Mouse (Mus musculus): ENCODE results near the gene A930017K11Rik. TPM values are rescaled to one million over a fixed set of nuclear protein-coding genes. Genes with fewer than 3 reads are reported as not detected.

The A930017K11Rik gene
- polyA plus RNA-seq, 1 experiment from 2014 or later = 0.18 TPM

GRCm38 (mm10) chr17:25954671-25955070 lies 2.3 kb upstream of the A930017K11Rik start:
- Histone ChIP-seq H3K4me1 (ENCODE audit: control insufficient read depth, insufficient read depth, low read length) (no peaks in the 10 kb centered on the region; the same call in 1 of the 2 replicates), H3K4me3 (ENCODE audit: low read depth, low read length) (no peak overlapping the region), H3K9me3 (replicated peaks; ENCODE audit: control insufficient read depth, low read length) (no peaks in the 10 kb centered on the region), H3K4me2 (ENCODE audit: low read length) (no peak overlapping the region), H3K27ac (ENCODE audit: low read depth, low read length) (no peak overlapping the region), H3K27me3 (replicated peaks; ENCODE audit: control insufficient read depth, insufficient read depth, low read length) (peaks cover 35% of the 10 kb centered on the region), H3K9ac (ENCODE audit: low read length) (no peak overlapping the region), H3K36me3 (ENCODE audit: control insufficient read depth, insufficient read depth, low read length) (peaks cover 24% of the 10 kb centered on the region)
- no peak for ATAC-seq
- 100% methylated on average over 1 of the region's 2 CpGs for WGBS
- no peak for DNase-seq (ENCODE audit: low spot score)

- no peaks in the 10 kb centered on the region; the same call in 1 of the 2 replicates for H3K4me1 ChIP-seq (ENCODE audit: control insufficient read depth, insufficient read depth, low read length)
- H3K36me3 ChIP-seq (ENCODE audit: control insufficient read depth, insufficient read depth, low read length) = peaks cover 9% of the 10 kb centered on the region; the same call in 1 of the 2 replicates
- no peaks in the 10 kb centered on the region for H3K9me3 ChIP-seq (replicated peaks; ENCODE audit: control insufficient read depth, low read length)
- H3K4me3 ChIP-seq (ENCODE audit: low read depth, low read length) = no peak overlapping the region
- H3K27me3 ChIP-seq (replicated peaks; ENCODE audit: control insufficient read depth, insufficient read depth, low read length) = peaks cover 35% of the 10 kb centered on the region
- H3K4me2 ChIP-seq (ENCODE audit: low read length) = no peak overlapping the region
- no peak overlapping the region for H3K27ac ChIP-seq (ENCODE audit: low read depth, low read length)
- ATAC-seq (no peak), DNase-seq (ENCODE audit: low spot score) (no peak)
- 80% methylated on average over 5 of the region's 5 CpGs for WGBS
- no peak overlapping the region for H3K9ac ChIP-seq (ENCODE audit: low read length)
Measured at GRCm38 (mm10) chr17:25953161-25953560, 796 bp upstream of the A930017K11Rik start.

GRCm38 (mm10) chr17:25951225-25951802 lies 1.1 kb downstream of the A930017K11Rik start:
- no peak for ATAC-seq
- H3K4me3 ChIP-seq (ENCODE audit: low read depth, low read length) = peak overlapping the region; percentile 21
- H3K36me3 ChIP-seq (ENCODE audit: control insufficient read depth, insufficient read depth, low read length) = no peaks in the 10 kb centered on the region
- H3K27ac ChIP-seq (ENCODE audit: low read depth, low read length) = no peak overlapping the region
- peak overlapping the region; percentile 46 for H3K4me2 ChIP-seq (ENCODE audit: low read length)
- no peaks in the 10 kb centered on the region for H3K9me3 ChIP-seq (replicated peaks; ENCODE audit: control insufficient read depth, low read length)
- DNase-seq (ENCODE audit: low spot score) = no peak
- WGBS = under 1% methylated on average over 33 of the region's 33 CpGs
- H3K4me1 ChIP-seq (ENCODE audit: control insufficient read depth, insufficient read depth, low read length) = no peaks in the 10 kb centered on the region; the same call in 1 of the 2 replicates
- no peak overlapping the region for H3K9ac ChIP-seq (ENCODE audit: low read length)
- H3K27me3 ChIP-seq (replicated peaks; ENCODE audit: control insufficient read depth, insufficient read depth, low read length) = peaks cover 35% of the 10 kb centered on the region

- WGBS = 23% methylated on average over 3 of the region's 3 CpGs
- H3K27ac ChIP-seq (ENCODE audit: low read depth, low read length) = no peak overlapping the region
- no peak for ATAC-seq
- H3K36me3 ChIP-seq (ENCODE audit: control insufficient read depth, insufficient read depth, low read length) = no peaks in the 10 kb centered on the region
- H3K4me3 ChIP-seq (ENCODE audit: low read depth, low read length) = no peak overlapping the region
- no peak overlapping the region for H3K4me2 ChIP-seq (ENCODE audit: low read length)
- no peaks in the 10 kb centered on the region for H3K9me3 ChIP-seq (replicated peaks; ENCODE audit: control insufficient read depth, low read length)
- peaks cover 35% of the 10 kb centered on the region for H3K27me3 ChIP-seq (replicated peaks; ENCODE audit: control insufficient read depth, insufficient read depth, low read length)
- DNase-seq (ENCODE audit: low spot score) = no peak
- H3K4me1 ChIP-seq (ENCODE audit: control insufficient read depth, insufficient read depth, low read length) = no peaks in the 10 kb centered on the region; the same call in 1 of the 2 replicates
- no peak overlapping the region for H3K9ac ChIP-seq (ENCODE audit: low read length)
Measured at GRCm38 (mm10) chr17:25950706-25951105, 1.7 kb downstream of the A930017K11Rik start.

- WGBS = 82% methylated on average over 5 of the region's 5 CpGs
- no peak overlapping the region for H3K4me3 ChIP-seq (ENCODE audit: low read depth, low read length)
- peaks cover 35% of the 10 kb centered on the region for H3K27me3 ChIP-seq (replicated peaks; ENCODE audit: control insufficient read depth, insufficient read depth, low read length)
- no peaks in the 10 kb centered on the region for H3K9me3 ChIP-seq (replicated peaks; ENCODE audit: control insufficient read depth, low read length)
- no peak overlapping the region for H3K4me2 ChIP-seq (ENCODE audit: low read length)
- no peak for DNase-seq (ENCODE audit: low spot score)
- H3K4me1 ChIP-seq (ENCODE audit: control insufficient read depth, insufficient read depth, low read length) = no peaks in the 10 kb centered on the region; the same call in 1 of the 2 replicates
- no peak for ATAC-seq
- no peak overlapping the region for H3K27ac ChIP-seq (ENCODE audit: low read depth, low read length)
- H3K36me3 ChIP-seq (ENCODE audit: control insufficient read depth, insufficient read depth, low read length) = no peaks in the 10 kb centered on the region
- no peak overlapping the region for H3K9ac ChIP-seq (ENCODE audit: low read length)
Measured at GRCm38 (mm10) chr17:25949981-25950380, 2.4 kb downstream of the A930017K11Rik start.

- DNase-seq (ENCODE audit: low spot score) = no peak
- 79% methylated on average over 8 of the region's 8 CpGs for WGBS
Measured at GRCm38 (mm10) chr17:25948051-25948450, 4.3 kb downstream of the A930017K11Rik start.

GRCm38 (mm10) chr17:25947576-25947975 lies 4.8 kb downstream of the A930017K11Rik start:
- Histone ChIP-seq H3K4me2 (ENCODE audit: low read length) (no peak overlapping the region), H3K36me3 (ENCODE audit: control insufficient read depth, insufficient read depth, low read length) (no peaks in the 10 kb centered on the region), H3K4me3 (ENCODE audit: low read depth, low read length) (no peak overlapping the region), H3K9ac (ENCODE audit: low read length) (no peak overlapping the region), H3K27ac (ENCODE audit: low read depth, low read length) (no peak overlapping the region), H3K27me3 (replicated peaks; ENCODE audit: control insufficient read depth, insufficient read depth, low read length) (peaks cover 27% of the 10 kb centered on the region), H3K9me3 (replicated peaks; ENCODE audit: control insufficient read depth, low read length) (no peaks in the 10 kb centered on the region), H3K4me1 (ENCODE audit: control insufficient read depth, insufficient read depth, low read length) (no peaks in the 10 kb centered on the region; the same call in 1 of the 2 replicates)
- WGBS = 92% methylated on average over 4 of the region's 4 CpGs
- DNase-seq (ENCODE audit: low spot score) = no peak
- no peak for ATAC-seq

More at GRCm38 (mm10) chr17:25948051-25948450, 4.3 kb downstream of the A930017K11Rik start:
- ATAC-seq = no peak
- Histone ChIP-seq H3K27ac (ENCODE audit: low read depth, low read length) (no peak overlapping the region), H3K4me3 (ENCODE audit: low read depth, low read length) (no peak overlapping the region), H3K27me3 (replicated peaks; ENCODE audit: control insufficient read depth, insufficient read depth, low read length) (peaks cover 31% of the 10 kb centered on the region), H3K4me1 (ENCODE audit: control insufficient read depth, insufficient read depth, low read length) (no peaks in the 10 kb centered on the region; the same call in 1 of the 2 replicates), H3K9me3 (replicated peaks; ENCODE audit: control insufficient read depth, low read length) (no peaks in the 10 kb centered on the region), H3K9ac (ENCODE audit: low read length) (no peak overlapping the region), H3K36me3 (ENCODE audit: control insufficient read depth, insufficient read depth, low read length) (no peaks in the 10 kb centered on the region), H3K4me2 (ENCODE audit: low read length) (no peak overlapping the region)

- no peaks in the 10 kb centered on the region; the same call in 1 of the 2 replicates for H3K4me1 ChIP-seq (ENCODE audit: control insufficient read depth, insufficient read depth, low read length)
- H3K4me3 ChIP-seq (ENCODE audit: low read depth, low read length) = no peak overlapping the region
- no peaks in the 10 kb centered on the region for H3K36me3 ChIP-seq (ENCODE audit: control insufficient read depth, insufficient read depth, low read length)
- H3K4me2 ChIP-seq (ENCODE audit: low read length) = no peak overlapping the region
- 81% methylated on average over 8 of the region's 8 CpGs for WGBS
- no peak overlapping the region for H3K27ac ChIP-seq (ENCODE audit: low read depth, low read length)
- no peak overlapping the region for H3K9ac ChIP-seq (ENCODE audit: low read length)
- DNase-seq (ENCODE audit: low spot score) = no peak
- H3K9me3 ChIP-seq (replicated peaks; ENCODE audit: control insufficient read depth, low read length) = no peaks in the 10 kb centered on the region
- no peak for ATAC-seq
- peaks cover 20% of the 10 kb centered on the region for H3K27me3 ChIP-seq (replicated peaks; ENCODE audit: control insufficient read depth, insufficient read depth, low read length)
Measured at GRCm38 (mm10) chr17:25946891-25947290, 5.5 kb downstream of the A930017K11Rik start.

GRCm38 (mm10) chr17:25946349-25946748 lies 6.0 kb downstream of the A930017K11Rik start:
- Histone ChIP-seq H3K4me3 (ENCODE audit: low read depth, low read length) (no peak overlapping the region), H3K9ac (ENCODE audit: low read length) (no peak overlapping the region), H3K4me2 (ENCODE audit: low read length) (no peak overlapping the region), H3K9me3 (replicated peaks; ENCODE audit: control insufficient read depth, low read length) (no peaks in the 10 kb centered on the region), H3K27ac (ENCODE audit: low read depth, low read length) (no peak overlapping the region), H3K36me3 (ENCODE audit: control insufficient read depth, insufficient read depth, low read length) (no peaks in the 10 kb centered on the region), H3K27me3 (replicated peaks; ENCODE audit: control insufficient read depth, insufficient read depth, low read length) (peaks cover 14% of the 10 kb centered on the region), H3K4me1 (ENCODE audit: control insufficient read depth, insufficient read depth, low read length) (no peaks in the 10 kb centered on the region)
- WGBS = 76% methylated on average over 7 of the region's 7 CpGs
- no peak for ATAC-seq
- DNase-seq (ENCODE audit: low spot score) = no peak
